Mouse (Mus musculus): ENCODE data around the gene Hspbp1.

Gene Hspbp1

GRCm38 (mm10) chr7:4684632-4685417 is at the start of gene Hspbp1:
Gene Hspbp1 (minus strand): TSS chr7:4685068.
- peak; percentile 95 for DNase-seq (ENCODE audit: low spot score in 2 of 2)

- DNase-seq (ENCODE audit: low spot score in 2 of 2): no peak
Observed at GRCm38 (mm10) chr7:4732968-4733392, 48.1 kb upstream of the Hspbp1 start.

DNA sequence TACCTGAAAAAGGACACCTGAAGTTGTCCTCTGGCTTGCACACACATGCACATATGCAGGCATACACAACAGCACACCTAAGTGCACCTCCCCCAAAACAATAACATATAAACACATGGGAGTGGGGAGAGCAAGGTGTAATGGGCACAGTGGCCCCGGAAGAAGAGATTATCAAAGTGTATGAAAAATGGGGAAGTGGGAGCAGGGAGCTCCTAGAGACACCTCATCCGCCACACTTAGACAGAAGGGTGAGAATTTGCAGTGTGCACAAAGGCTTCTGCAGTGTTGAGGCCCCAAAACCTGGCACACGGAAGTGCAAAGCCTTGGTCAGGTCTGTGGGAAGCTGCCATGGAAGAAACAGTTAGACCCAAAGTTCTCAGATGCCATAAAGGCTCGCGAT is 46.2 kb upstream of the Hspbp1 start:
- DNase-seq (ENCODE audit: low spot score in 2 of 2): no peak

DNA sequence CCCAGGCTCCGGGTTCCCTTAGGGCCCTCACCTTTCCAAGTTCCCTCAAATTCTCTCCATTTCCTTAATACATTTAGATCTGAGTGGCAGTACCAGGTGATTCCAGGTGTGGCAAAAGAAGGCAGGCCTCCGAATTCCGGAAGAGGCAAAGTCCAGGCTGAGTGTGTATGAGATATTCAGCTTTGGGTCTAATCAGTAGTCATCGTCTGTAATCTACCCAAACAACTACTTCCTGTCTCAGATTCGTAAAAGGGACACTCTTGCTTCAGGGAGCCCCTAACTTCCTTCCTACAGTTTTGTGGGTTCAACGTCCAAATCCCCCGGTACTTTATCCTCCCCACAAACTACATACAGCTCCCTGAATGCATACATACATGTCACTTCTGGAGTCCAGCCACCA is 40.3 kb upstream of the Hspbp1 start, which contains the start of gene Tmem150b:
Gene Tmem150b (minus strand): TSS at position 81 of the 400 bp plus-strand sequence.
- no peak for DNase-seq (ENCODE audit: low spot score in 2 of 2)

DNA sequence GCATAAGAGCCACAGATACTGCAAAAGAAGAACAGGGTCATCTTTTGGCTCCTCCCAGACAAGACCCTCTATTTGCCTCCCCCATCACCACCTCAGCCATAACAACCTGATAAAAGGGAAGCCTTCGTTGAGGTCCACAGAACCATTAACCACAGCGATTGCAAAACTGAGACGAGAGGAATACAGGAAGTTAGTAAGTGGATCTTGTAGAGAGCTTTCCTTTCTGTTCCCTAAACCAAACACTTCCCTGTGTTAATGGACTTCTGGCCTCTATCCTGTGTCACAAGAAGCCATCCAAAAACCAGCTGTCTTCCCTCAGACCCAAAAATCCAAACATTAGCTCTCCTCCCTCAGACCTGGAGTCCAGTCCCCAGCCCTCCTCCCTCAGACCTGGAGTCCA is 39.5 kb upstream of the Hspbp1 start:
- no peak for DNase-seq (ENCODE audit: low spot score in 2 of 2)

DNA sequence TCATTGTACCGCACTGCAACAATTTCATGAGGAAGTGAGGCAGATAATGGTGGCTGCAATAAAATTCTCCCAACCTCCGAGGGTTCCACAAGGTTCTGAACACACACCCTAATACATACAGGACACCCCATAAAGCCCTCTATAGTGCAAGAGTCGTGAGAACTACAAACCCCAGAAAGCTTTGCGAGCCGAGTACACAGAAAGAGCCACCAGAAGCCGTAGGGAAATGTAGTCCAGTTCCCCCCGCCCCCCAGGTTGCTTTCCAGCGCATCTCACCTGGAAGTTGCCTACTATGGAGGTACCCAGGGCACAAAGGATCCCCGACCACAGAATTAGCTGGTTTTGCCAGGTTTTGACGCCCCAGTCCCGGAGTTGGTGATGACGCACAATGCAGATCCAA is 38.6 kb upstream of the Hspbp1 start:
- peak in 1 of 2 experiments; percentile 63 for DNase-seq (ENCODE audit: low spot score in 2 of 2)

DNA sequence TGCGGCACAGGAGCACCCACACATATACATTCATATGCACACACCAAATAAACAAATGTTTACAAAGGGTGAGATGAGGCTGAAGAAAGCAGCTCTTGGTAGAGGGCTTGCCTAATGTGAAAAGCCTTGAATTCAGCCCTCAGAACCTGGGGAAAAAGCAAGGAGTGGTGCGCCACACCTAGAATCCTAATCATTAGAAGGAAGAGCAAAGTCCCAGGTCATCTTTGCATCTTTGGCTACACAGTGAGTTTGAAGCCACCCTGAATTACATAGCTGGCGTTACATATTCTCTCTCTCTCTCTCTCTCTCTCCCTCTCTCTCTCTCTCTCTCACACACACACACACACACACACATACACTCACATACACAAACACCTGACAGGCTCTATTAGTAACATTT is 34.4 kb upstream of the Hspbp1 start:
- DNase-seq (ENCODE audit: low spot score in 2 of 2): no peak

- no peak for DNase-seq (ENCODE audit: low spot score in 2 of 2)
Observed at GRCm38 (mm10) chr7:4716955-4717354, 32.1 kb upstream of the Hspbp1 start.

GRCm38 (mm10) chr7:4712594-4712993 is 27.7 kb upstream of the Hspbp1 start:
- no peak for DNase-seq (ENCODE audit: low spot score in 2 of 2)

DNA sequence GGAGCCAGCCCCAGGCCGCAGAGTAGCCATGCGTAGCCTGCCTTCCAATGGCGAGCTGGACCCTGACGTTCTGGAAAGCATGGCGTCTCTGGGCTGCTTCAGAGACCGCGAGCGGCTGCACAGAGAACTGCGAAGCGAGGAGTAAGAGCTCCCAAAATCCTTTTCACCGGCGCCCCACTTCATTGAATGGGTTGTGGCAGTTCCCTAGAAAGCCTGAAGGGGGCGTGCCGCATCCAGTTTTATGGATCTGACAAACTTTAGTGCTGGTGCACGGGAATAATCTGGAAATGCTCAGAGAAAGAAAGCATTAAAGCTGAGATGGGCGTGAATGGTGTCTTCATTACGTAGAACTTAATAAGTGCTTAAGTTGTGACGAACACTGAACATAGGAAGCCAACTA is 20.2 kb upstream of the Hspbp1 start:
- DNase-seq (ENCODE audit: low spot score in 2 of 2): no peak

- DNase-seq (ENCODE audit: low spot score in 2 of 2): no peak
Observed at GRCm38 (mm10) chr7:4703195-4703594, 18.3 kb upstream of the Hspbp1 start.

DNA sequence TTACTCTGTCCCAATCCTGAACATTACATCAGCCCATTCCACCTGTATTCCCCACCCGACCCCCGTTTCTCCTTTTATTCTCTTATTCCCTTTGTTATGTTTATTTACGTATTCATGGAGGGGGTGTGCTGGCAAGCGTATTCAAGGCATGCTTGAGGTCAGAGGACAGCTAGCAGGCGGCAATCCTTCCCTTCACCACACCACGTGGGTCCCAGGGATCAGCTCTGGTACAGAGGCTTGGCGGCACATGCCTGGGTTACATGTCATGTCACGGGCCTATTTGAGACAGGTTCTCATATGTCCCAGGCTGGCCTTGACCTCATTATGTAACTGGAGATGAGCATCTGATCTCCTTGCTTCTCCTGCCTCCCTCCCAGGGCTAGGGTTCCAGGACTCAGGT is 17.5 kb upstream of the Hspbp1 start:
- no peak for DNase-seq (ENCODE audit: low spot score in 2 of 2)

DNA sequence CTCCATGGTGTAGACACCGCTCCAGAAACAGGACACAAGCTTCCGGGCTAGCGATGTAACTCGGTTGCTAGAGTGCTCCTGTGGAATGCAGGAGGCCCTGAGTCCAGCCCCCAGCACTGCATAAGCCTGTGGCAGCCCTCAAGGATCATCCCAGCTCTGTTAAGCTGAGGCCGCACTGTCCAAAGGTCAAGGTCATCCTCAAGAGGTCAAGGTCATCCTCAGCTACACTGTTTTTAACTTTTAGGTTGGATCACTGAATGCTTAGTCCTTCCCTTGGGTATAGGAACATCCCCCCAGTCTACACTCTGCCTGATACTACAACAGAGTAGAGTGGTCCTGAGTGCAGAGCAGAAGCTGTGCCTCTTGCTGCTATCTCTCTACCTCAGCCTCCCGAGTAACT is 8.1 kb upstream of the Hspbp1 start:
- DNase-seq (ENCODE audit: low spot score in 2 of 2): no peak

DNA sequence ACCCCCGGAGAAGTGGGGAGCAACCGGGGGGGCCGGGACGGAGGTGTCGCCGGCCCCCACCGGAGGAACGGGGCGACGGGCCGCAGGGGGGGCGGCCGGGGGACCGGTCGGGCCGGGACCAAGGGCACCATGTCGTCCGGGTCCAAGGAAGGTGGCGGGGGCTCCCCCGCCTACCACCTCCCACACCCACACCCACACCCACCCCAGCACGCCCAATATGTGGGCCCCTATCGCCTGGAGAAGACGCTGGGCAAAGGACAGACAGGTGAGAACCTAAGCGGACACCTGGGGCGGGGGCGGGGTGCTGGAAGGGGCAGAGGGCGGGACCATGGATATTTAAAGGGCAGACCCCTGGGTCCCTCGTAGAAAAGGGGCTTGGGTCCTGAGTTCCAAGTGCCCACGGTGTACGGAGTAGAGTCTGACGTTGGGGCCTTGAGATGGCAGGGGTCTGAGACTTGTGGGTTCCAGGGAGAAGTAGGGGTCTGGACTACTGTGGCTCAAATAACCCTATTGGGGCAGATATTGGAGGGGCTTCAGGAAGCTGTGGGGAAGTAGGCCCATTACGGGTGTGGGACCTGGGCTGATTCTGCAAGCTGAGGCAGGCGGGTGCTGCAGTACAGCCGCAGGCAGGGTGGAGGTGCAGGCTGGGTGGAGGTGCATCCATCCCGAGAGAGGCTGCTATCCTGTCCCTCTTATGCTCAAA is 6.2 kb upstream of the Hspbp1 start:
- no peak for DNase-seq (ENCODE audit: low spot score in 2 of 2)

DNA sequence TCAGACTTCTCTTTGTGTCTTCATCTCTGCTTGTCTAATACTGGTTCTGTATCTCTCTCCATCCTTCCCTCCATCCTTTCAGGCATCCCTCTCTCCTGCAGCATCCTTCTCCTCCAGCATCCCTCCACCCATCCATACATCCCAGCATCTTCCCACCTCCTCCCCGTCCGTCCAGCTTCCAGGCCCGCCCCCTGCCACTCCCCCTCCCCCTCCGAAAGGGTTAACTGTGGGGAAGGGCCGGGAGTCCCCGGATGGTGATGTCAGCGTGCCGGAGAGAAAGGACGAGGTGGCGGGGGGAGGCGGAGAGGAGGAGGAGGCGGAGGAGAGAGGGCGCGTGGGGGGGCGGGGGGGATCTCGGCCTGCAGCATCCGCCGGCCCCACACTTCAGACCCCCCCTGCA is 5.5 kb upstream of the Hspbp1 start, which contains the start of gene Brsk1:
Gene Brsk1 (plus strand): TSS at position 218 of the 400 bp plus-strand sequence.
- DNase-seq (ENCODE audit: low spot score in 2 of 2): peak; percentile 42 to 84

GRCm38 (mm10) chr7:4684203-4684602 is 665 bp downstream of the Hspbp1 start:
- no peak for DNase-seq (ENCODE audit: low spot score in 2 of 2)

DNA sequence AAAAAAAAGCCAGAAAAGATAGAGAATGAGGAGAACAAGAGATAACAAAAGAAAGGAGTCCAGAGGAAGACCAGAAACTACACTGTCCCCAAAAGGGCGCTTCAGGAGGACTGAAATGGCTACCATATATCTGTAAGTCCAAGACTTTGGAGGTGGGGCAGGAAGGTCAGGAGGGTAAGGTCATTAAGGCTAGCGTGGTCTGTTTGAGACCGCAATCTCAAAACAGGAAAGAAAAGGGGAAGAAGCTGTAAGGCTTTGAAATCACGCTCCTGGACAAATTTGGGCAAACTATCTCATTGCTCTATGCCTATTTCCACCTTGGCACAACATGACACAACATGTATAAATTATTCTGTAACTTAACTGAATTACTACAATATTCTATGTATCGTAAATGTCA is 1.6 kb downstream of the Hspbp1 start:
- no peak for DNase-seq (ENCODE audit: low spot score in 2 of 2)

DNA sequence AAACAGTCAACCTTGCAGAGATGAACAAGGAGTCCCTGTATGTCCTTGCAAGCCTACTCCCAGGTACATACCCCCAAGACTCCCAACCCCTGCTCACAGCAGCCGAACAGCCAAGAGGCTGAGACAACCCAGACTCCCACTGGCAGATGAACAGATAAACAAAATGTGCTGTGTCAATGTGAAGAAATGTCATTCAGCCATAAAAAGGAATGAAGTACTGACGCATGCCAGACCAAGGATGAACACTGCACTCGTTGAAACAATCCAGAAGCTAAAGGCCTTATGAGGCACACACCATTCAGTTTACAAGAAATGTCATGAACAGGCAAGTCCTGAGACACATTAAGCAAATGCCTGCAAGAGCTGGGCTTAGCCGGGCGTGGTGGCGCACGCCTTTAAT is 9.7 kb downstream of the Hspbp1 start:
- DNase-seq (ENCODE audit: low spot score in 2 of 2): no peak

GRCm38 (mm10) chr7:4674114-4674731 is 10.6 kb downstream of the Hspbp1 start:
- DNase-seq (ENCODE audit: low spot score in 2 of 2): no peak

GRCm38 (mm10) chr7:4671956-4672355 is 12.9 kb downstream of the Hspbp1 start:
- DNase-seq (ENCODE audit: low spot score in 2 of 2): no peak

GRCm38 (mm10) chr7:4670655-4671255 is 14.1 kb downstream of the Hspbp1 start:
- DNase-seq (ENCODE audit: low spot score in 2 of 2): no peak

DNA sequence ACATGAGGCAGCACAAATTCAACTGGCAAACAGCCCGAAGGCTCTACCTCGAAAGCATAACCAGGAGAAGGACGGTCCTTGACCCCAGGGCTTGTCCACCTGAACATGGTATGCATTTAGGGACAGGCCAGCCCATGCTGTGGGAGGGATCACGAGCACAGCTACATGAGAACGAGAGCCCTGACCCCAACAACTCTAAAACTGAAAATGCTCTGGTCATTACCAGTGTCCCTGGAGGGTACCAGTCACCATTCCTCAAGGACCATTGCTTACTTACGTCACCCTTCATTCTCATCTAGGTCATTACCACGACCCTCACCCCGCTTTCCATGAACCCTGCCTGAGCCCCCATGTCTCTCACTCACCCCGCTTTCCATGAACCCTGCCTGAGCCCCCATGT is 15.7 kb downstream of the Hspbp1 start:
- no peak for DNase-seq (ENCODE audit: low spot score in 2 of 2)
